Mouse (Mus musculus) monocyte, adult 59 days (primary cell): Measurements from ENCODE around the gene Zbtb6. TPM values are rescaled to one million over a fixed set of nuclear protein-coding genes. Genes with fewer than 3 reads are reported as not detected.

Experiments
- total RNA-seq, 2 experiments: library from RNA; stranded (reverse); gene quantifications; one replicate each; pipeline ENCODE4 v1.2.4; 2023

Zbtb6 gene
- 10 to 100 TPM; 12.1 to 12.5 TPM for total RNA-seq

GRCm38 (mm10) chr2:37442611-37443591, at the start of gene Zbtb6, which contains the start of the genes Zbtb26 and Rabgap1:
Zbtb6 (minus strand) TSS chr2:37443171.
Zbtb26 (minus strand) TSS chr2:37443135.
Rabgap1 (plus strand) TSS chr2:37443279.

GRCm38 (mm10) chr2:37422306-37423304, 20.4 kb downstream of the Zbtb6 start, which contains the start of gene Rc3h2:
Rc3h2 (minus strand) TSS chr2:37422903.

Other genes with a start within 250 kb of the Zbtb6 start
- gene Olfr366, start 231.6 kb downstream of the Zbtb6 start, total RNA-seq, result not detected
- not detected for gene Olfr368, start 116.7 kb downstream of the Zbtb6 start, total RNA-seq
- gene Pdcl, start 83.8 kb downstream of the Zbtb6 start, total RNA-seq, result 10 to 100 TPM; 25.9 to 33.3 TPM
- gene Rc3h2, start 20.3 kb downstream of the Zbtb6 start, total RNA-seq, result 10 to 100 TPM; 43.9 to 44.1 TPM
- 1 to 10 TPM; 2.4 to 3.1 TPM for gene Zbtb26, start within 50 bp of the Zbtb6 start, total RNA-seq
- 10 to 100 TPM; 33.2 to 33.9 TPM for gene Rabgap1, start 108 bp upstream of the Zbtb6 start, total RNA-seq
- 1 to 10 TPM; 3.6 to 3.9 TPM for gene Gpr21, start 73.2 kb upstream of the Zbtb6 start, total RNA-seq